Mouse (Mus musculus): ENCODE measurements around the gene Gm1527.

- no peak for TF ChIP-seq CTCF (IDR thresholded peaks at IDR 0.05; ENCODE audit: control insufficient read depth, insufficient read depth, insufficient read length)
- TF ChIP-seq MYOG (IDR thresholded peaks at IDR 0.05; ENCODE audit: control insufficient read depth, extremely low read depth, insufficient read length), result no peak
These were observed 73.5 kb downstream of the Gm1527 start for GRCm38 (mm10) chr3:28965931-28966330.
